In genomic region chr15:6238133-6238532, GRCm38 (mm10) we compare ENCODE assay signal across 8 mouse cellular contexts.
DNase-seq lines count a peak whose midpoint lies in the region; ATAC-seq and TF ChIP-seq lines count a peak whose summit lies in the region.

No protein-coding gene starts in this region.

- H3K36me3 ChIP-seq in hindbrain, postnatal 0 days (ENCODE audit: insufficient read depth, low read length) = no peaks in the 10 kb centered on the region
- no peaks in the 10 kb centered on the region for H3K36me3 ChIP-seq in midbrain, embryonic 10.5 days

- no peaks in the 10 kb centered on the region for H3K4me1 ChIP-seq in hindbrain, postnatal 0 days (ENCODE audit: insufficient read depth, low read length)
- H3K4me1 ChIP-seq in midbrain, embryonic 10.5 days = no peaks in the 10 kb centered on the region

- no peak overlapping the region for H3K27ac ChIP-seq in hindbrain, postnatal 0 days
- no peak overlapping the region for H3K27ac ChIP-seq in left cerebral cortex, adult 2 months
- H3K27ac ChIP-seq in midbrain, embryonic 10.5 days (replicated peaks) = no peak overlapping the region

- no peaks in the 10 kb centered on the region for H3K9me3 ChIP-seq in hindbrain, postnatal 0 days (ENCODE audit: low read length)
- H3K9me3 ChIP-seq in midbrain, embryonic 10.5 days (replicated peaks) = no peaks in the 10 kb centered on the region

- TF ChIP-seq CTCF in hindbrain, postnatal 0 days (IDR thresholded peaks at IDR 0.05; ENCODE audit: low read depth) = peak; percentile 90
- peak; percentile 93 for TF ChIP-seq CTCF in left cerebral cortex, adult 2 months (IDR thresholded peaks at IDR 0.05)

- H3K9ac ChIP-seq in hindbrain, postnatal 0 days (replicated peaks; ENCODE audit: low read length) = no peak overlapping the region

- intact Hi-C loops in left cerebral cortex, adult 2 months (cut with DNase I) = loop anchor here (1.0 to 2.0 kb wide), 4 partner anchors 149 to 387 kb away; no protein-coding TSS in a partner anchor

- H3K4me3 ChIP-seq in hindbrain, postnatal 0 days (ENCODE audit: low read length) = no peak overlapping the region
- H3K4me3 ChIP-seq in left cerebral cortex, adult 2 months = no peak overlapping the region
- no peak overlapping the region for H3K4me3 ChIP-seq in midbrain, embryonic 10.5 days

- peak; percentile 94 for ATAC-seq in frontal cortex, adult (ENCODE audit: low TSS enrichment)
- ATAC-seq in hindbrain, postnatal 0 days = peak; percentile 81

- no peak overlapping the region for H3K4me2 ChIP-seq in hindbrain, postnatal 0 days (ENCODE audit: low read depth, low read length)

- DNase-seq in MEL-GATA-1-ER (ENCODE audit: extremely low read depth, low read depth) = peak; percentile 22
- DNase-seq in cerebellum, adult 18-20 months = peak; percentile 18 to 36
- DNase-seq in hindbrain, postnatal 0 days (ENCODE audit: low spot score) = peak; percentile 90
- peak; percentile 75 to 86 for DNase-seq in left cerebral cortex, adult 2 months (ENCODE audit: extremely low spot score in 1 of 2, low spot score in 2 of 2)
- peak; percentile 73 for DNase-seq in midbrain, embryonic 10.5 days (ENCODE audit: low spot score)
- peak; percentile 41 for DNase-seq in right cerebral cortex, postnatal 36 days (ENCODE audit: low spot score in 2 of 2)
- peak; percentile 79 to 91 for DNase-seq in urinary bladder, postnatal 4 days (ENCODE audit: low spot score in 2 of 2)

- WGBS in hindbrain, postnatal 0 days = 2% methylated on average over 6 of the region's 6 CpGs
- 13% methylated on average over 6 of the region's 6 CpGs for WGBS in midbrain, embryonic 10.5 days

- H3K27me3 ChIP-seq in hindbrain, postnatal 0 days (ENCODE audit: insufficient read depth, low read length) = no peaks in the 10 kb centered on the region
- no peaks in the 10 kb centered on the region for H3K27me3 ChIP-seq in midbrain, embryonic 10.5 days (ENCODE audit: low read depth, poor library complexity, severe bottlenecking)

Comparison
In these comparisons a context has a peak if more than half of its experiments do, and no peak if none do; other contexts are left out.
1. DNase-seq: peak in every context shown above with its lines; median percentile 90 in hindbrain, postnatal 0 days; 85 in urinary bladder, postnatal 4 days; 80 in left cerebral cortex, adult 2 months; 73 in midbrain, embryonic 10.5 days; 41 in right cerebral cortex, postnatal 36 days; 27 in cerebellum, adult 18-20 months; 22 in MEL-GATA-1-ER.